Mouse (Mus musculus) liver, embryonic 14.5 days (tissue): Measurements from ENCODE around the gene 4931406C07Rik.

Experiments used
- CTCF ChIP-seq: IDR thresholded peaks from 2 replicates; pipeline ENCODE4 v1.5.1; 2016; ENCODE audit warnings: antibody characterized with exemption, low read depth, control low read depth
- EP300 ChIP-seq: IDR thresholded peaks from 2 replicates; pipeline ENCODE4 v1.6.1; 2016; ENCODE audit warnings: antibody characterized with exemption, low read depth

DNA sequence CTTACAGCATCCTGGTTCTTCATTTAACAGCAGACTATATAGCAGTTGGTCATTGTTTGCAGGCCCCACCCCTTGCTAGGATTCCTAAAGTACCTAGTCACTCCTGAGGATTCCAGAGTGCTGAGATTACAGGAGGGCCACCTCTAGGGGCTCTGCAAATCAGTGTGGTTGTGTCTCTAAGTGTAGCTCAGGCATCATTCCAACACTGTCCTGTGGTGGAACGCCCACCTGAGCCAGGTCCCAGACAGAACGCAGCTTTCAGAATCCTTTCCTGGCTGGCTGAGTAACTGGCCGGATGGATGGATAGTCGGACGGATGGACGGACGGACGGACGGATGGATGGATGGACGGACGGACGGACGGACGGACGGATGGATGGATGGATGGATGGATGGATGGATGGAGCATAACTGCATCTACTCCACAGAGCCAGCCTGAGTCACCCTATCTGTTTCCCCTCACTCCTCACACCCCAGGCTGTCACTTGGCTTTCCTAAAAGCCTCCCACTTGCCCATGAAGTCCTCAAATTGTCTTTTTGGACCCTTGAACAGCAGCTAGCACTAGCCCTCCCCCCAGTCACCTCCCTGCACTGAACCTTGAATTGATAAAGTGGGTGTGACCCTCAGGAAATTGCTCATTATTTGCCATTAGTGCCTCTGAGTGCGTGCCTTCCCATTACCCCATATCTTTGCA is 67.8 kb downstream of the 4931406C07Rik start:
- TF ChIP-seq EP300 (no peak), CTCF (no peak)
